Mouse (Mus musculus): ENCODE results near the gene Rab11fip4.

GRCm38 (mm10) chr11:79696390-79697307 is 105.6 kb downstream of the Rab11fip4 start:
- TF ChIP-seq CTCF (IDR thresholded peaks at IDR 0.05; ENCODE audit: borderline replicate concordance, insufficient read depth, low read depth, low read length) (no peak), POLR2A (IDR thresholded peaks at IDR 0.05; ENCODE audit: borderline replicate concordance, insufficient read depth, low read length) (peak; percentile 13; the same call in 1 of the 2 replicates)
